ENCODE assay signal across 21 mouse cellular contexts in the genomic region with DNA sequence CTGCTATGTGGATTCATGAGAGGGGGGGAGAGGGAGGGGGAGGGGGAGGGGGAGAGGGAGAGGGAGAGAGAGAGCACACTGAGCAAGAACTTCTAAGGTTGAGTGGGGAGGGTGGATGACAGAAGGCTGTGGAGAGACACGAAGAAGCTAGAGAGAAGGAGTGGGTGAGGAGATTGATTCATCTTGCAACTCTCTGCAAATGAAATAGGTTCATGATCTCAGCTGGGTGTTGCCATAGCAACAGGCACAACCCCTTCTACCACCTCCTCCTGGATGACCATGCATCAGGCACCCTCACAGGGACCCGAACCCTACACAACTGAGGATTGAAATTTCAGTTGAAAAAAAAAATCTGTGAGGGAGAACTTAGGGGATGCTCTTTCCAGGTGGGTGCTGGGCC.
DNase-seq lines count a peak whose midpoint lies in the region; ATAC-seq lines count a peak whose summit lies in the region.
"Had no signal": no experiment of that assay in that cellular context is flagged by ENCODE, and none has a peak within 500 bp of the region (broad histone marks: within the 10 kb centered on the region; RNA-seq: fewer than 3 reads in every experiment).

No protein-coding gene starts in this region.

- H3K27ac ChIP-seq in midbrain, embryonic 11.5 days (ENCODE audit: low read depth, low read length), result no peak overlapping the region
- H3K27ac ChIP-seq in midbrain, embryonic 10.5 days (replicated peaks), result no peak overlapping the region
- H3K27ac ChIP-seq: embryonic facial prominence, embryonic 13.5 days; forebrain, embryonic 12.5 days; heart, embryonic 15.5 days; hindbrain, embryonic 13.5 days had no signal

- 80% methylated on average over 2 of the region's 2 CpGs for WGBS in midbrain, embryonic 11.5 days
- WGBS in midbrain, embryonic 10.5 days, result 81% methylated on average over 2 of the region's 2 CpGs

- H3K36me3 ChIP-seq in midbrain, embryonic 11.5 days (ENCODE audit: control insufficient read depth, insufficient read depth, low read length), result no peaks in the 10 kb centered on the region
- no peaks in the 10 kb centered on the region for H3K36me3 ChIP-seq in midbrain, embryonic 10.5 days
- H3K36me3 ChIP-seq: embryonic facial prominence, embryonic 13.5 days; forebrain, embryonic 12.5 days; heart, embryonic 15.5 days; hindbrain, embryonic 13.5 days had no signal

- ATAC-seq in midbrain, embryonic 11.5 days (ENCODE audit: low FRiP score), result no peak
- ATAC-seq: forebrain, embryonic 16.5 days had no signal

- intact Hi-C loops in left cerebral cortex, postnatal 14 days (cut with DNase I), result no loop called here

- no peaks in the 10 kb centered on the region for H3K27me3 ChIP-seq in midbrain, embryonic 11.5 days (ENCODE audit: control insufficient read depth, insufficient read depth, low read length)
- no peaks in the 10 kb centered on the region for H3K27me3 ChIP-seq in midbrain, embryonic 10.5 days (ENCODE audit: low read depth, poor library complexity, severe bottlenecking)
- H3K27me3 ChIP-seq: embryonic facial prominence, embryonic 13.5 days; forebrain, embryonic 12.5 days; heart, embryonic 15.5 days; hindbrain, embryonic 13.5 days had no signal

- H3K4me3 ChIP-seq in midbrain, embryonic 11.5 days (ENCODE audit: low read depth, low read length), result no peak overlapping the region
- no peak overlapping the region for H3K4me3 ChIP-seq in midbrain, embryonic 10.5 days
- H3K4me3 ChIP-seq: embryonic facial prominence, embryonic 13.5 days; forebrain, embryonic 12.5 days; heart, embryonic 15.5 days; hindbrain, embryonic 13.5 days had no signal

- no peak overlapping the region for H3K9ac ChIP-seq in midbrain, embryonic 11.5 days (ENCODE audit: low read length)
- H3K9ac ChIP-seq: embryonic facial prominence, embryonic 13.5 days; forebrain, embryonic 12.5 days; heart, embryonic 15.5 days; hindbrain, embryonic 13.5 days had no signal

- no peak overlapping the region for H3K4me2 ChIP-seq in midbrain, embryonic 11.5 days
- H3K4me2 ChIP-seq: embryonic facial prominence, embryonic 13.5 days; forebrain, embryonic 12.5 days; heart, embryonic 11.5 days; heart, embryonic 15.5 days; hindbrain, embryonic 13.5 days had no signal

- H3K9me3 ChIP-seq in midbrain, embryonic 11.5 days (ENCODE audit: control insufficient read depth, low read length), result no peaks in the 10 kb centered on the region
- no peaks in the 10 kb centered on the region for H3K9me3 ChIP-seq in midbrain, embryonic 10.5 days (replicated peaks)
- H3K9me3 ChIP-seq: embryonic facial prominence, embryonic 13.5 days; forebrain, embryonic 12.5 days; heart, embryonic 15.5 days; hindbrain, embryonic 13.5 days had no signal

- DNase-seq in frontal cortex, postnatal 36 days (ENCODE audit: low spot score in 2 of 2), result peak; percentile 42 to 49
- DNase-seq in frontal cortex, postnatal 14 days (ENCODE audit: low spot score in 2 of 2), result no peak
- DNase-seq in midbrain, embryonic 11.5 days (ENCODE audit: low spot score, missing footprints), result peak; percentile 76
- DNase-seq in midbrain, embryonic 10.5 days (ENCODE audit: low spot score), result no peak
- DNase-seq in brain, adult 2 months (ENCODE audit: low read depth, low spot score), result peak; percentile 83
- peak; percentile 22 to 37 for DNase-seq in left cerebral cortex, postnatal 14 days (ENCODE audit: low spot score in 2 of 2)
- DNase-seq in kidney, postnatal 10 days, result no peak
- DNase-seq in heart, adult 8-10 months (ENCODE audit: low spot score), result no peak
- DNase-seq: adrenal gland, postnatal 14 days; cerebellum, adult 18-20 months; cerebellum, adult 9-11 months; cerebellum, postnatal 36 days; gastrocnemius, postnatal 10 days; heart, adult 18-20 months; heart, postnatal 14 days had no signal

- no peaks in the 10 kb centered on the region for H3K4me1 ChIP-seq in midbrain, embryonic 11.5 days (ENCODE audit: control insufficient read depth, insufficient read depth, low read length)
- H3K4me1 ChIP-seq in midbrain, embryonic 10.5 days, result no peaks in the 10 kb centered on the region
- H3K4me1 ChIP-seq: embryonic facial prominence, embryonic 13.5 days; forebrain, embryonic 12.5 days; heart, embryonic 15.5 days; hindbrain, embryonic 13.5 days had no signal

Comparison
In these comparisons a context has a peak if more than half of its experiments do, and no peak if none do; other contexts are left out.
1. DNase-seq: peak in frontal cortex, postnatal 36 days (2 of 2), midbrain, embryonic 11.5 days (single experiment), brain, adult 2 months (single experiment) and left cerebral cortex, postnatal 14 days (2 of 2); none in frontal cortex, postnatal 14 days (0 of 2), midbrain, embryonic 10.5 days (single experiment), kidney, postnatal 10 days (single experiment) and heart, adult 8-10 months (single experiment).